Mouse (Mus musculus) hindbrain, embryonic 13.5 days (tissue): ENCODE results near the gene Ptpre. TPM values are rescaled to one million over a fixed set of nuclear protein-coding genes. Genes with fewer than 3 reads are reported as not detected.
"Not testable (repeated sequence)": the region's sequence is repeated elsewhere in the genome, so short reads cannot be mapped to it uniquely, and the experiment has no call there.

Experiments used
- ATAC-seq: fragments of 200-750 bp; cut with Nextera tagmentation; 2 replicates; pipeline ENCODE4 v1.8.0; 2017; ENCODE audit warnings: moderate TSS enrichment; ENCODE audit not compliant: low FRiP score
- H3K27ac ChIP-seq: fragments of 300-500 bp; sonication (generic); 2 replicates; pipeline ENCODE4 v1.5.1; 2015; ENCODE audit warnings: inconsistent platforms, mild to moderate bottlenecking, moderate library complexity
- H3K27me3 ChIP-seq: fragments of 300-500 bp; sonication (generic); 2 replicates; pipeline ENCODE4 v1.6.1; 2015; ENCODE audit warnings: mild to moderate bottlenecking, inconsistent platforms
- H3K36me3 ChIP-seq: fragments of 300-500 bp; sonication (generic); 2 replicates; pipeline ENCODE4 v1.6.1; 2015; ENCODE audit warnings: mild to moderate bottlenecking, inconsistent platforms
- H3K4me1 ChIP-seq: fragments of 300-500 bp; sonication (generic); replicated peaks from 2 replicates; pipeline ENCODE4 v1.6.1; 2015; ENCODE audit warnings: inconsistent platforms
- H3K4me2 ChIP-seq: fragments of 300-500 bp; sonication (generic); 2 replicates; pipeline ENCODE4 v1.6.1; 2015; ENCODE audit warnings: inconsistent platforms, mild to moderate bottlenecking, moderate library complexity
- H3K4me3 ChIP-seq: fragments of 300-500 bp; sonication (generic); 2 replicates; pipeline ENCODE4 v1.5.1; 2015; ENCODE audit warnings: mild to moderate bottlenecking, inconsistent platforms
- H3K9ac ChIP-seq: fragments of 300-500 bp; sonication (generic); 2 replicates; pipeline ENCODE4 v1.6.1; 2015; ENCODE audit warnings: mild to moderate bottlenecking, inconsistent platforms
- H3K9me3 ChIP-seq: fragments of 300-500 bp; sonication (generic); 2 replicates; pipeline ENCODE4 v1.6.1; 2016; ENCODE audit warnings: inconsistent platforms
- WGBS: fragments of 180-500 bp; shearing (Covaris S2); methylation state at CpG from one replicate; pipeline ENCODE4 v1.1.7; 2015; 5-methylcytosine and 5-hydroxymethylcytosine counted together
- polyA plus RNA-seq: library from polyadenylated mRNA; unstranded; fragments of >200 nt; fragmentation: Nextera tagmentation; extraction: Ambion mirVana; gene quantifications from 2 replicates; pipeline ENCODE4 v1.2.1, GENCODE M21; 2015

The Ptpre gene
- polyA plus RNA-seq, 1 experiment from 2014 or later, result 4.4 TPM

- Histone ChIP-seq H3K9ac (no peak overlapping the region), H3K4me2 (no peak overlapping the region), H3K27me3 (no peaks in the 10 kb centered on the region), H3K36me3 (no peaks in the 10 kb centered on the region), H3K4me1 (peaks cover 7% of the 10 kb centered on the region), H3K27ac (no peak overlapping the region), H3K4me3 (no peak overlapping the region), H3K9me3 (no peaks in the 10 kb centered on the region)
- no peak for ATAC-seq
- 96% methylated on average over 6 of the region's 6 CpGs for WGBS
Observed at GRCm38 (mm10) chr7:135602265-135602664, 65.0 kb downstream of the Ptpre start.

GRCm38 (mm10) chr7:135602881-135603523 is 65.7 kb downstream of the Ptpre start:
- Histone ChIP-seq H3K4me3 (no peak overlapping the region), H3K27me3 (no peaks in the 10 kb centered on the region), H3K9me3 (no peaks in the 10 kb centered on the region), H3K36me3 (no peaks in the 10 kb centered on the region), H3K4me1 (0 out of 2 replicates have a peak, but pooled peaks cover 3% of the 10 kb centered on the region), H3K4me2 (no peak overlapping the region), H3K9ac (no peak overlapping the region), H3K27ac (no peak overlapping the region)
- ATAC-seq, result no peak
- 36% methylated on average over 5 of the region's 5 CpGs for WGBS

- Histone ChIP-seq H3K4me3 (no peak overlapping the region), H3K9me3 (no peaks in the 10 kb centered on the region), H3K4me1 (peaks cover 14% of the 10 kb centered on the region), H3K36me3 (no peaks in the 10 kb centered on the region), H3K9ac (no peak overlapping the region), H3K4me2 (no peak overlapping the region), H3K27ac (no peak overlapping the region; the same call in 1 of the 2 replicates), H3K27me3 (no peaks in the 10 kb centered on the region)
- 69% methylated on average over 15 of the region's 15 CpGs for WGBS
- ATAC-seq, result no peak
Observed at GRCm38 (mm10) chr7:135605002-135605803, 67.9 kb downstream of the Ptpre start.

- Histone ChIP-seq H3K9ac (no peak overlapping the region), H3K4me1 (peaks cover 17% of the 10 kb centered on the region), H3K9me3 (no peaks in the 10 kb centered on the region), H3K27me3 (no peaks in the 10 kb centered on the region), H3K4me2 (no peak overlapping the region), H3K27ac (no peak overlapping the region), H3K36me3 (no peaks in the 10 kb centered on the region), H3K4me3 (no peak overlapping the region)
- ATAC-seq, result no peak
- WGBS, result 83% methylated on average over 6 of the region's 6 CpGs
Observed at GRCm38 (mm10) chr7:135605804-135606072, 68.5 kb downstream of the Ptpre start.

GRCm38 (mm10) chr7:135608208-135608607 is 70.9 kb downstream of the Ptpre start:
- Histone ChIP-seq H3K36me3 (no peaks in the 10 kb centered on the region), H3K9me3 (no peaks in the 10 kb centered on the region), H3K4me1 (peaks cover 25% of the 10 kb centered on the region), H3K9ac (no peak overlapping the region), H3K4me3 (no peak overlapping the region), H3K27ac (no peak overlapping the region), H3K4me2 (no peak overlapping the region), H3K27me3 (no peaks in the 10 kb centered on the region)
- ATAC-seq, result no peak
- 94% methylated on average over 4 of the region's 4 CpGs for WGBS

- no peaks in the 10 kb centered on the region for H3K27me3 ChIP-seq
- 67% methylated on average over 3 of the region's 3 CpGs for WGBS
- H3K4me3 ChIP-seq, result no peak overlapping the region
- no peak overlapping the region for H3K4me2 ChIP-seq
- peaks cover 25% of the 10 kb centered on the region for H3K4me1 ChIP-seq
- H3K9me3 ChIP-seq, result no peaks in the 10 kb centered on the region
- no peak overlapping the region for H3K27ac ChIP-seq
- no peak for ATAC-seq
- H3K9ac ChIP-seq, result no peak overlapping the region
- no peaks in the 10 kb centered on the region for H3K36me3 ChIP-seq
Observed at GRCm38 (mm10) chr7:135609028-135609427, 71.7 kb downstream of the Ptpre start.

- Histone ChIP-seq H3K9me3 (no peaks in the 10 kb centered on the region), H3K27me3 (no peaks in the 10 kb centered on the region), H3K36me3 (no peaks in the 10 kb centered on the region), H3K9ac (no peak overlapping the region), H3K4me2 (no peak overlapping the region), H3K4me3 (no peak overlapping the region), H3K27ac (no peak overlapping the region; the same call in 1 of the 2 replicates), H3K4me1 (peaks cover 26% of the 10 kb centered on the region)
- no peak for ATAC-seq
- 46% methylated on average over 7 of the region's 7 CpGs for WGBS
Observed at GRCm38 (mm10) chr7:135609655-135610054, 72.4 kb downstream of the Ptpre start.

GRCm38 (mm10) chr7:135612276-135612675 is 75.0 kb downstream of the Ptpre start:
- no peak for ATAC-seq
- no peak overlapping the region for H3K9ac ChIP-seq
- no peak overlapping the region for H3K4me3 ChIP-seq
- no peak overlapping the region for H3K4me2 ChIP-seq
- H3K27ac ChIP-seq, result 0 out of 2 replicates have a peak overlapping the region, but pooled peaks have one; percentile 12
- no peaks in the 10 kb centered on the region for H3K27me3 ChIP-seq
- no peaks in the 10 kb centered on the region for H3K9me3 ChIP-seq
- H3K36me3 ChIP-seq, result no peaks in the 10 kb centered on the region
- 45% methylated on average over 16 of the region's 16 CpGs for WGBS
- peaks cover 35% of the 10 kb centered on the region for H3K4me1 ChIP-seq

- WGBS, result 77% methylated on average over 7 of the region's 7 CpGs
- Histone ChIP-seq H3K4me1 (peaks cover 40% of the 10 kb centered on the region), H3K9me3 (no peaks in the 10 kb centered on the region), H3K4me2 (no peak overlapping the region), H3K36me3 (no peaks in the 10 kb centered on the region), H3K27me3 (no peaks in the 10 kb centered on the region), H3K4me3 (no peak overlapping the region), H3K27ac (0 out of 2 replicates have a peak overlapping the region, but pooled peaks have one; percentile 12), H3K9ac (no peak overlapping the region)
- no peak for ATAC-seq
Observed at GRCm38 (mm10) chr7:135612801-135613200, 75.5 kb downstream of the Ptpre start.

GRCm38 (mm10) chr7:135613380-135613779 is 76.1 kb downstream of the Ptpre start:
- H3K27ac ChIP-seq, result no peak overlapping the region
- H3K4me2 ChIP-seq, result no peak overlapping the region
- no peaks in the 10 kb centered on the region for H3K27me3 ChIP-seq
- no peak overlapping the region for H3K4me3 ChIP-seq
- ATAC-seq, result no peak
- H3K9me3 ChIP-seq, result no peaks in the 10 kb centered on the region
- H3K36me3 ChIP-seq, result no peaks in the 10 kb centered on the region
- H3K4me1 ChIP-seq, result peaks cover 46% of the 10 kb centered on the region
- H3K9ac ChIP-seq, result no peak overlapping the region
- 90% methylated on average over 3 of the region's 3 CpGs for WGBS

- Histone ChIP-seq H3K4me3 (no peak overlapping the region), H3K36me3 (no peaks in the 10 kb centered on the region), H3K9me3 (no peaks in the 10 kb centered on the region), H3K27ac (peak overlapping the region; percentile 61), H3K4me1 (peaks cover 45% of the 10 kb centered on the region), H3K9ac (no peak overlapping the region), H3K27me3 (no peaks in the 10 kb centered on the region), H3K4me2 (no peak overlapping the region)
- WGBS, result 51% methylated on average over 8 of the region's 8 CpGs
- no peak for ATAC-seq
Observed at GRCm38 (mm10) chr7:135614892-135615291, 77.6 kb downstream of the Ptpre start.

- ATAC-seq, H3K4me2 ChIP-seq, H3K9me3 ChIP-seq, H3K27ac ChIP-seq, H3K4me3 ChIP-seq, H3K9ac ChIP-seq, H3K36me3 ChIP-seq, H3K27me3 ChIP-seq: not testable (repeated sequence)
- peaks cover 42% of the 10 kb centered on the region for H3K4me1 ChIP-seq
Observed at GRCm38 (mm10) chr7:135616479-135616878, 79.2 kb downstream of the Ptpre start.

GRCm38 (mm10) chr7:135617776-135618175 is 80.5 kb downstream of the Ptpre start:
- Histone ChIP-seq H3K9me3 (no peaks in the 10 kb centered on the region), H3K27ac (peak overlapping the region; percentile 90), H3K4me3 (no peak overlapping the region), H3K9ac (no peak overlapping the region), H3K4me2 (peak overlapping the region; percentile 27), H3K27me3 (no peaks in the 10 kb centered on the region), H3K36me3 (no peaks in the 10 kb centered on the region), H3K4me1 (peaks cover 45% of the 10 kb centered on the region)
- peak; percentile 63; the same call in 1 of the 2 replicates for ATAC-seq
- 33% methylated on average over 11 of the region's 11 CpGs for WGBS
